Mouse (Mus musculus) gastrocnemius, adult 8-10 months (tissue): ENCODE results near the gene Gm21830. TPM values are rescaled to one million over a fixed set of nuclear protein-coding genes. Genes with fewer than 3 reads are reported as not detected.
"Not testable (repeated sequence)": the region's sequence is repeated elsewhere in the genome, so short reads cannot be mapped to it uniquely, and the experiment has no call there.

ENCODE experiments used
- DNase-seq, 2 experiments: peaks; one replicate each; pipeline ENCODE4 v3.0.0; 2022; ENCODE audit warnings: low spot score in 2 of 2
- total RNA-seq, 4 experiments: library from RNA; stranded (reverse); gene quantifications; 2 replicates each; pipeline ENCODE4 v1.2.4; 2022

Gm21830 gene
- not detected for total RNA-seq

- not testable (repeated sequence) for DNase-seq
Observed at GRCm38 (mm10) chr2:67413425-67413824, at the start of gene Gm21830. Gene Gm21830, plus strand, starts transcription at chr2:67413725.

GRCm38 (mm10) chr2:67364506-67364905 is 49.0 kb upstream of the Gm21830 start:
- DNase-seq, result no peak

- DNase-seq, result no peak
Observed at GRCm38 (mm10) chr2:67378504-67378903, 35.0 kb upstream of the Gm21830 start.

- DNase-seq, result no peak
Observed at GRCm38 (mm10) chr2:67420853-67421252, 7.3 kb downstream of the Gm21830 start.

GRCm38 (mm10) chr2:67422799-67423198 is 9.3 kb downstream of the Gm21830 start:
- DNase-seq, result no peak

- DNase-seq, result no peak
Observed at GRCm38 (mm10) chr2:67433081-67433480, 19.6 kb downstream of the Gm21830 start, which contains the start of gene Gm26727. Gene Gm26727, minus strand, starts transcription at chr2:67433181.

- no peak for DNase-seq
Observed at GRCm38 (mm10) chr2:67438309-67438708, 24.8 kb downstream of the Gm21830 start.

- peak; percentile 40 to 54 for DNase-seq
Observed at GRCm38 (mm10) chr2:67445780-67446179, 32.3 kb downstream of the Gm21830 start, which contains the start of gene Xirp2. Gene Xirp2, plus strand, starts transcription at chr2:67446002.

- no peak for DNase-seq
Observed at GRCm38 (mm10) chr2:67446772-67447171, 33.2 kb downstream of the Gm21830 start.

GRCm38 (mm10) chr2:67447206-67447605 is 33.7 kb downstream of the Gm21830 start:
- DNase-seq, result peak; percentile 13 to 38

- DNase-seq, result no peak
Observed at GRCm38 (mm10) chr2:67460857-67461256, 47.3 kb downstream of the Gm21830 start.

GRCm38 (mm10) chr2:67467036-67467435 is 53.5 kb downstream of the Gm21830 start:
- no peak for DNase-seq

- DNase-seq, result not testable (repeated sequence)
Observed at GRCm38 (mm10) chr2:67470030-67470429, 56.5 kb downstream of the Gm21830 start.

- DNase-seq, result no peak
Observed at GRCm38 (mm10) chr2:67477753-67478152, 64.2 kb downstream of the Gm21830 start.

- peak; percentile 70 to 83 for DNase-seq
Observed at GRCm38 (mm10) chr2:67481051-67481450, 67.5 kb downstream of the Gm21830 start.

Other genes with a start within 250 kb of the Gm21830 start
- gene Gm26727, start 19.5 kb downstream of the Gm21830 start, total RNA-seq, result not detected
- gene Xirp2, start 32.3 kb downstream of the Gm21830 start, total RNA-seq, result 1,000 to 10,000 TPM in 3 of 4 experiments, 100 to 1,000 TPM in 1; 987 to 1,235 (median 1,149) TPM
- gene B3galt1, start 152.1 kb downstream of the Gm21830 start, total RNA-seq, result 1 to 10 TPM; 1.8 to 3.4 (median 2.9) TPM